Mouse (Mus musculus): ENCODE measurements around the gene Elovl2. TPM values are rescaled to one million over a fixed set of nuclear protein-coding genes. Genes with fewer than 3 reads are reported as not detected.

Elovl2 gene
- polyA plus RNA-seq, 1 experiment from 2014 or later = 6.3 TPM

- no peaks in the 10 kb centered on the region for H3K36me3 ChIP-seq (ENCODE audit: control insufficient read depth, insufficient read depth, low read length)
- H3K4me2 ChIP-seq (ENCODE audit: low read depth, low read length) = peak overlapping the region; percentile 34
- no peaks in the 10 kb centered on the region for H3K27me3 ChIP-seq (replicated peaks; ENCODE audit: control insufficient read depth, insufficient read depth, low read length)
- H3K9ac ChIP-seq (ENCODE audit: low read depth, low read length) = no peak overlapping the region
- no peak for ATAC-seq
- 72% methylated on average over 10 of the region's 10 CpGs for WGBS
- no peak overlapping the region for H3K27ac ChIP-seq (ENCODE audit: low read length)
- no peak overlapping the region for H3K4me3 ChIP-seq (ENCODE audit: low read length)
- 0 out of 2 replicates have a peak, but pooled peaks cover 2% of the 10 kb centered on the region for H3K4me1 ChIP-seq (ENCODE audit: control insufficient read depth, insufficient read depth, low read length)
- H3K9me3 ChIP-seq (ENCODE audit: control insufficient read depth, low read length) = no peaks in the 10 kb centered on the region
Observed at GRCm38 (mm10) chr13:41238035-41238804, 18.0 kb upstream of the Elovl2 start.

GRCm38 (mm10) chr13:41235845-41236741 lies 15.9 kb upstream of the Elovl2 start:
- WGBS = 49% methylated on average over 13 of the region's 13 CpGs
- ATAC-seq = peak; percentile 74
- Histone ChIP-seq H3K9ac (ENCODE audit: low read depth, low read length) (peak overlapping the region; percentile 65), H3K36me3 (ENCODE audit: control insufficient read depth, insufficient read depth, low read length) (no peaks in the 10 kb centered on the region), H3K4me1 (ENCODE audit: control insufficient read depth, insufficient read depth, low read length) (0 out of 2 replicates have a peak, but pooled peaks cover 2% of the 10 kb centered on the region), H3K27me3 (replicated peaks; ENCODE audit: control insufficient read depth, insufficient read depth, low read length) (no peaks in the 10 kb centered on the region), H3K27ac (ENCODE audit: low read length) (peak overlapping the region; percentile 89), H3K9me3 (ENCODE audit: control insufficient read depth, low read length) (no peaks in the 10 kb centered on the region), H3K4me3 (ENCODE audit: low read length) (peak overlapping the region; percentile 44), H3K4me2 (ENCODE audit: low read depth, low read length) (peak overlapping the region; percentile 46)

GRCm38 (mm10) chr13:41235181-41235580 lies 15.0 kb upstream of the Elovl2 start:
- Histone ChIP-seq H3K4me3 (ENCODE audit: low read length) (no peak overlapping the region), H3K27me3 (replicated peaks; ENCODE audit: control insufficient read depth, insufficient read depth, low read length) (no peaks in the 10 kb centered on the region), H3K9ac (ENCODE audit: low read depth, low read length) (no peak overlapping the region), H3K4me2 (ENCODE audit: low read depth, low read length) (no peak overlapping the region), H3K27ac (ENCODE audit: low read length) (no peak overlapping the region), H3K9me3 (ENCODE audit: control insufficient read depth, low read length) (no peaks in the 10 kb centered on the region), H3K4me1 (ENCODE audit: control insufficient read depth, insufficient read depth, low read length) (0 out of 2 replicates have a peak, but pooled peaks cover 2% of the 10 kb centered on the region), H3K36me3 (ENCODE audit: control insufficient read depth, insufficient read depth, low read length) (no peaks in the 10 kb centered on the region)
- no peak for ATAC-seq
- WGBS = 80% methylated on average over 6 of the region's 6 CpGs

- H3K4me3 ChIP-seq (ENCODE audit: low read length) = no peak overlapping the region
- ATAC-seq = no peak
- H3K9ac ChIP-seq (ENCODE audit: low read depth, low read length) = no peak overlapping the region
- 86% methylated on average over 7 of the region's 7 CpGs for WGBS
- no peak overlapping the region for H3K27ac ChIP-seq (ENCODE audit: low read length)
- H3K36me3 ChIP-seq (ENCODE audit: control insufficient read depth, insufficient read depth, low read length) = no peaks in the 10 kb centered on the region
- 0 out of 2 replicates have a peak, but pooled peaks cover 2% of the 10 kb centered on the region for H3K4me1 ChIP-seq (ENCODE audit: control insufficient read depth, insufficient read depth, low read length)
- no peak overlapping the region for H3K4me2 ChIP-seq (ENCODE audit: low read depth, low read length)
- H3K27me3 ChIP-seq (replicated peaks; ENCODE audit: control insufficient read depth, insufficient read depth, low read length) = no peaks in the 10 kb centered on the region
- no peaks in the 10 kb centered on the region for H3K9me3 ChIP-seq (ENCODE audit: control insufficient read depth, low read length)
Observed at GRCm38 (mm10) chr13:41233241-41233640, 13.0 kb upstream of the Elovl2 start.

- H3K9ac ChIP-seq (ENCODE audit: low read depth, low read length) = no peak overlapping the region
- H3K36me3 ChIP-seq (ENCODE audit: control insufficient read depth, insufficient read depth, low read length) = no peaks in the 10 kb centered on the region
- no peaks in the 10 kb centered on the region for H3K9me3 ChIP-seq (ENCODE audit: control insufficient read depth, low read length)
- ATAC-seq = peak; percentile 75
- H3K27me3 ChIP-seq (replicated peaks; ENCODE audit: control insufficient read depth, insufficient read depth, low read length) = no peaks in the 10 kb centered on the region
- H3K4me1 ChIP-seq (ENCODE audit: control insufficient read depth, insufficient read depth, low read length) = 0 out of 2 replicates have a peak, but pooled peaks cover 2% of the 10 kb centered on the region
- no peak overlapping the region for H3K4me3 ChIP-seq (ENCODE audit: low read length)
- peak overlapping the region; percentile 22 for H3K4me2 ChIP-seq (ENCODE audit: low read depth, low read length)
- WGBS = 76% methylated on average over 15 of the region's 15 CpGs
- peak overlapping the region; percentile 12; the same call in 1 of the 2 replicates for H3K27ac ChIP-seq (ENCODE audit: low read length)
Observed at GRCm38 (mm10) chr13:41232209-41232608, 12.0 kb upstream of the Elovl2 start.

GRCm38 (mm10) chr13:41231389-41231983 lies 11.3 kb upstream of the Elovl2 start:
- Histone ChIP-seq H3K36me3 (ENCODE audit: control insufficient read depth, insufficient read depth, low read length) (no peaks in the 10 kb centered on the region), H3K9ac (ENCODE audit: low read depth, low read length) (no peak overlapping the region), H3K4me1 (ENCODE audit: control insufficient read depth, insufficient read depth, low read length) (0 out of 2 replicates have a peak, but pooled peaks cover 2% of the 10 kb centered on the region), H3K9me3 (ENCODE audit: control insufficient read depth, low read length) (no peaks in the 10 kb centered on the region), H3K27ac (ENCODE audit: low read length) (no peak overlapping the region), H3K4me3 (ENCODE audit: low read length) (no peak overlapping the region), H3K27me3 (replicated peaks; ENCODE audit: control insufficient read depth, insufficient read depth, low read length) (no peaks in the 10 kb centered on the region), H3K4me2 (ENCODE audit: low read depth, low read length) (no peak overlapping the region)
- WGBS = 85% methylated on average over 12 of the region's 12 CpGs
- ATAC-seq = no peak

GRCm38 (mm10) chr13:41230256-41230655 lies 10.1 kb upstream of the Elovl2 start:
- Histone ChIP-seq H3K4me3 (ENCODE audit: low read length) (no peak overlapping the region), H3K27ac (ENCODE audit: low read length) (no peak overlapping the region), H3K4me2 (ENCODE audit: low read depth, low read length) (no peak overlapping the region), H3K4me1 (ENCODE audit: control insufficient read depth, insufficient read depth, low read length) (no peaks in the 10 kb centered on the region), H3K36me3 (ENCODE audit: control insufficient read depth, insufficient read depth, low read length) (no peaks in the 10 kb centered on the region), H3K9me3 (ENCODE audit: control insufficient read depth, low read length) (no peaks in the 10 kb centered on the region), H3K27me3 (replicated peaks; ENCODE audit: control insufficient read depth, insufficient read depth, low read length) (no peaks in the 10 kb centered on the region), H3K9ac (ENCODE audit: low read depth, low read length) (no peak overlapping the region)
- 81% methylated on average over 5 of the region's 5 CpGs for WGBS
- no peak for ATAC-seq

GRCm38 (mm10) chr13:41228060-41228459 lies 7.9 kb upstream of the Elovl2 start:
- Histone ChIP-seq H3K4me3 (ENCODE audit: low read length) (no peak overlapping the region), H3K27ac (ENCODE audit: low read length) (no peak overlapping the region), H3K27me3 (replicated peaks; ENCODE audit: control insufficient read depth, insufficient read depth, low read length) (no peaks in the 10 kb centered on the region), H3K4me2 (ENCODE audit: low read depth, low read length) (no peak overlapping the region), H3K4me1 (ENCODE audit: control insufficient read depth, insufficient read depth, low read length) (no peaks in the 10 kb centered on the region), H3K9me3 (ENCODE audit: control insufficient read depth, low read length) (no peaks in the 10 kb centered on the region), H3K9ac (ENCODE audit: low read depth, low read length) (no peak overlapping the region), H3K36me3 (ENCODE audit: control insufficient read depth, insufficient read depth, low read length) (no peaks in the 10 kb centered on the region)
- whole genome bisulfite sequencing = 81% methylated on average over 5 of the region's 5 CpGs
- ATAC-seq = no peak

- no peak overlapping the region for H3K27ac ChIP-seq (ENCODE audit: low read length)
- WGBS = 60% methylated on average over 5 of the region's 5 CpGs
- no peak overlapping the region for H3K4me3 ChIP-seq (ENCODE audit: low read length)
- H3K9ac ChIP-seq (ENCODE audit: low read depth, low read length) = no peak overlapping the region
- H3K27me3 ChIP-seq (replicated peaks; ENCODE audit: control insufficient read depth, insufficient read depth, low read length) = no peaks in the 10 kb centered on the region
- no peaks in the 10 kb centered on the region for H3K9me3 ChIP-seq (ENCODE audit: control insufficient read depth, low read length)
- H3K36me3 ChIP-seq (ENCODE audit: control insufficient read depth, insufficient read depth, low read length) = no peaks in the 10 kb centered on the region
- H3K4me2 ChIP-seq (ENCODE audit: low read depth, low read length) = no peak overlapping the region
- no peaks in the 10 kb centered on the region for H3K4me1 ChIP-seq (ENCODE audit: control insufficient read depth, insufficient read depth, low read length)
- no peak for ATAC-seq
Observed at GRCm38 (mm10) chr13:41226513-41226912, 6.3 kb upstream of the Elovl2 start.
